Mouse (Mus musculus) left cerebral cortex, postnatal 4 days (tissue): ENCODE results near the gene Car15. TPM values are rescaled to one million over a fixed set of nuclear protein-coding genes. Genes with fewer than 3 reads are reported as not detected.

ENCODE experiments used
- DNase-seq: peaks from one replicate; pipeline ENCODE4 v3.0.0-alpha.2; 2022
- intact Hi-C: fragments of 180-260 bp; cut with DNase I; formaldehyde crosslinking; loops from one replicate; pipeline ENCODE4 v1.15.1; 2025
- total RNA-seq, 2 experiments: library from RNA; stranded (reverse); gene quantifications; 2 replicates each; pipeline ENCODE4 v1.2.3; 2021

The Car15 gene
- total RNA-seq, 2 experiments from 2014 or later: 6.8 to 7.1 TPM

- no peak for DNase-seq
Observed at GRCm38 (mm10) chr16:17833681-17834399, 4.3 kb downstream of the Car15 start.

GRCm38 (mm10) chr16:17833321-17833680 lies 4.9 kb downstream of the Car15 start:
- intact Hi-C loops: no loop called here
- peak; percentile 34 for DNase-seq

More at GRCm38 (mm10) chr16:17833681-17834399, 4.3 kb downstream of the Car15 start:
- intact Hi-C loops: no loop called here

- intact Hi-C loops: no loop called here
- no peak for DNase-seq
Observed at GRCm38 (mm10) chr16:17832821-17833220, 5.3 kb downstream of the Car15 start, which contains the start of gene B830017H08Rik. B830017H08Rik (plus strand) TSS chr16:17833121.

GRCm38 (mm10) chr16:17831781-17832180 lies 6.4 kb downstream of the Car15 start:
- DNase-seq: no peak
- intact Hi-C loops: no loop called here

GRCm38 (mm10) chr16:17830385-17831178 lies 7.6 kb downstream of the Car15 start:
- peak; percentile 46 for DNase-seq
- intact Hi-C loops: no loop called here

GRCm38 (mm10) chr16:17828867-17829266 lies 9.3 kb downstream of the Car15 start:
- intact Hi-C loops: no loop called here
- no peak for DNase-seq

GRCm38 (mm10) chr16:17828229-17828628 lies 9.9 kb downstream of the Car15 start:
- intact Hi-C loops: no loop called here

GRCm38 (mm10) chr16:17826500-17826899 lies 11.7 kb downstream of the Car15 start:
- no peak for DNase-seq
- intact Hi-C loops: no loop called here

More at GRCm38 (mm10) chr16:17828229-17828628, 9.9 kb downstream of the Car15 start:
- no peak for DNase-seq

- no peak for DNase-seq
Observed at GRCm38 (mm10) chr16:17816528-17816927, 21.6 kb downstream of the Car15 start.

GRCm38 (mm10) chr16:17815411-17816402 lies 22.5 kb downstream of the Car15 start:
- DNase-seq: peak; percentile 73
- intact Hi-C loops: no loop called here

More at GRCm38 (mm10) chr16:17816528-17816927, 21.6 kb downstream of the Car15 start:
- intact Hi-C loops: no loop called here

- DNase-seq: no peak
- intact Hi-C loops: no loop called here
Observed at GRCm38 (mm10) chr16:17813173-17813572, 25.0 kb downstream of the Car15 start.

- DNase-seq: no peak
- intact Hi-C loops: no loop called here
Observed at GRCm38 (mm10) chr16:17812120-17812519, 26.0 kb downstream of the Car15 start.

- DNase-seq: no peak
- intact Hi-C loops: no loop called here
Observed at GRCm38 (mm10) chr16:17809711-17810110, 28.5 kb downstream of the Car15 start.

- DNase-seq: peak; percentile 52
- intact Hi-C loops: no loop called here
Observed at GRCm38 (mm10) chr16:17809125-17809524, 29.0 kb downstream of the Car15 start.

GRCm38 (mm10) chr16:17807192-17808009 lies 30.8 kb downstream of the Car15 start:
- intact Hi-C loops: no loop called here
- DNase-seq: peak; percentile 87

GRCm38 (mm10) chr16:17806581-17807191 lies 31.5 kb downstream of the Car15 start:
- intact Hi-C loops: no loop called here
- peak; percentile 38 for DNase-seq

- intact Hi-C loops: no loop called here
- no peak for DNase-seq
Observed at GRCm38 (mm10) chr16:17804982-17805381, 33.2 kb downstream of the Car15 start.

- no peak for DNase-seq
- intact Hi-C loops: no loop called here
Observed at GRCm38 (mm10) chr16:17804449-17804912, 33.7 kb downstream of the Car15 start.
